14 mouse cellular contexts compared by ENCODE assay signal in the genomic region with DNA sequence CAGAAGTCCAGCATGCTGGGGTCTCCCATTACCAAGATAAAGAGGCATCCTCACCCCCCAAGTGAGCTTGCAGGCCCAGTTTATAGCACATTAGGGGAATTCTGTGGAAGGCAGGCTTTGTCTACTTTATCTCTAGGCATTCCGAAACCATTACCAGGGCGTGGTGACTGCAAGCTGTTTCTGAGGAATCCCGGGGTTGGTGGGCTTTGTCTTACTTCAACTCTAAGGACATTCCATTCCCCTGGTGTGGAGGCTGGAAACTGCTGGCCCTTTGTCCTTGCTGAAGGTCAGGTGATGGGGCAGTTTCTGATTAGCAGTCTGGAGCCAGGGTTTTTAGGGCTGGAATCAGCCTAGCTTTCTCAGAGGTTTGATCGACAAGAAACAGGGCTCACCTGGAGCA. TPM values are rescaled to one million over a fixed set of nuclear protein-coding genes. Genes with fewer than 3 reads are reported as not detected.
"Had no signal": no experiment of that assay in that cellular context is flagged by ENCODE, and none has a peak within 500 bp of the region (broad histone marks: within the 10 kb centered on the region; RNA-seq: fewer than 3 reads in every experiment).

No protein-coding gene starts in this region.

- H3K27ac ChIP-seq: layer of hippocampus, adult 2 months; liver, embryonic 15.5 days; neural tube, embryonic 12.5 days had no signal

- H3K4me2 ChIP-seq: liver, embryonic 11.5 days; liver, embryonic 15.5 days; lung, embryonic 14.5 days; neural tube, embryonic 12.5 days had no signal

- H3K9me3 ChIP-seq: neural tube, embryonic 12.5 days had no signal

- H3K27me3 ChIP-seq: liver, embryonic 15.5 days; neural tube, embryonic 12.5 days had no signal

- H3K4me3 ChIP-seq: layer of hippocampus, adult 2 months; liver, embryonic 15.5 days; neural tube, embryonic 12.5 days had no signal

- DNase-seq: kidney, adult 18-20 months; kidney, postnatal 10 days; kidney, postnatal 4 days; left cerebral cortex, postnatal 4 days; lung, embryonic 14.5 days; midbrain, embryonic 14.5 days; right cerebral cortex, postnatal 14 days; thymus, postnatal 4 days had no signal

- H3K9ac ChIP-seq: liver, embryonic 15.5 days; lung, embryonic 14.5 days; neural tube, embryonic 12.5 days had no signal

- H3K4me1 ChIP-seq: liver, embryonic 15.5 days; neural tube, embryonic 12.5 days had no signal

- H3K36me3 ChIP-seq: liver, embryonic 15.5 days; neural tube, embryonic 12.5 days had no signal

RNA-seq across cellular contexts. Expression of a gene that starts 36.0 kb away (rescaled TPM):
- total RNA-seq: layer of hippocampus, adult 2 months; megakaryocyte progenitor cell, adult 5-6 weeks; monocyte, adult 5-6 weeks had no signal
